Mouse (Mus musculus): ENCODE measurements around the gene Stk10. TPM values are rescaled to one million over a fixed set of nuclear protein-coding genes. Genes with fewer than 3 reads are reported as not detected.

Stk10 gene
- polyA plus RNA-seq, 1 experiment from 2014 or later, result 0.67 TPM

- Histone ChIP-seq H3K27me3 (ENCODE audit: control insufficient read depth, insufficient read depth, low read length) (no peaks in the 10 kb centered on the region), H3K4me1 (ENCODE audit: control insufficient read depth, insufficient read depth, low read length) (peaks cover 6% of the 10 kb centered on the region), H3K9ac (ENCODE audit: low read length) (no peak overlapping the region), H3K4me3 (ENCODE audit: low read depth, low read length) (no peak overlapping the region), H3K9me3 (ENCODE audit: control insufficient read depth, low read length) (no peaks in the 10 kb centered on the region), H3K36me3 (ENCODE audit: control insufficient read depth, insufficient read depth, low read length) (no peaks in the 10 kb centered on the region), H3K27ac (ENCODE audit: low read depth, low read length) (no peak overlapping the region), H3K4me2 (no peak overlapping the region)
- ATAC-seq (ENCODE audit: low FRiP score) (no peak), DNase-seq (ENCODE audit: low spot score, missing footprints) (no peak)
- WGBS, result 77% methylated on average over 13 of the region's 13 CpGs
These were observed 19.4 kb downstream of the Stk10 start for GRCm38 (mm10) chr11:32552401-32553090.

- Histone ChIP-seq H3K9me3 (ENCODE audit: control insufficient read depth, low read length) (no peaks in the 10 kb centered on the region), H3K27ac (ENCODE audit: low read depth, low read length) (no peak overlapping the region), H3K4me3 (ENCODE audit: low read depth, low read length) (no peak overlapping the region), H3K36me3 (ENCODE audit: control insufficient read depth, insufficient read depth, low read length) (no peaks in the 10 kb centered on the region), H3K27me3 (ENCODE audit: control insufficient read depth, insufficient read depth, low read length) (no peaks in the 10 kb centered on the region), H3K9ac (ENCODE audit: low read length) (no peak overlapping the region), H3K4me2 (no peak overlapping the region), H3K4me1 (ENCODE audit: control insufficient read depth, insufficient read depth, low read length) (peaks cover 6% of the 10 kb centered on the region)
- ATAC-seq (ENCODE audit: low FRiP score), result no peak
- WGBS, result 76% methylated on average over 14 of the region's 14 CpGs
- DNase-seq (ENCODE audit: low spot score, missing footprints), result no peak
These were observed 20.4 kb downstream of the Stk10 start for GRCm38 (mm10) chr11:32553311-32554140.

- no peak overlapping the region for H3K4me2 ChIP-seq
- H3K27ac ChIP-seq (ENCODE audit: low read depth, low read length), result no peak overlapping the region
- H3K36me3 ChIP-seq (ENCODE audit: control insufficient read depth, insufficient read depth, low read length), result no peaks in the 10 kb centered on the region
- H3K9ac ChIP-seq (ENCODE audit: low read length), result no peak overlapping the region
- DNase-seq (ENCODE audit: low spot score, missing footprints) (no peak), ATAC-seq (ENCODE audit: low FRiP score) (no peak)
- no peak overlapping the region for H3K4me3 ChIP-seq (ENCODE audit: low read depth, low read length)
- peaks cover 2% of the 10 kb centered on the region for H3K4me1 ChIP-seq (ENCODE audit: control insufficient read depth, insufficient read depth, low read length)
- no peaks in the 10 kb centered on the region for H3K27me3 ChIP-seq (ENCODE audit: control insufficient read depth, insufficient read depth, low read length)
- WGBS, result 90% methylated on average over 14 of the region's 14 CpGs
- H3K9me3 ChIP-seq (ENCODE audit: control insufficient read depth, low read length), result no peaks in the 10 kb centered on the region
These were observed 21.3 kb downstream of the Stk10 start for GRCm38 (mm10) chr11:32554141-32555091.

DNA sequence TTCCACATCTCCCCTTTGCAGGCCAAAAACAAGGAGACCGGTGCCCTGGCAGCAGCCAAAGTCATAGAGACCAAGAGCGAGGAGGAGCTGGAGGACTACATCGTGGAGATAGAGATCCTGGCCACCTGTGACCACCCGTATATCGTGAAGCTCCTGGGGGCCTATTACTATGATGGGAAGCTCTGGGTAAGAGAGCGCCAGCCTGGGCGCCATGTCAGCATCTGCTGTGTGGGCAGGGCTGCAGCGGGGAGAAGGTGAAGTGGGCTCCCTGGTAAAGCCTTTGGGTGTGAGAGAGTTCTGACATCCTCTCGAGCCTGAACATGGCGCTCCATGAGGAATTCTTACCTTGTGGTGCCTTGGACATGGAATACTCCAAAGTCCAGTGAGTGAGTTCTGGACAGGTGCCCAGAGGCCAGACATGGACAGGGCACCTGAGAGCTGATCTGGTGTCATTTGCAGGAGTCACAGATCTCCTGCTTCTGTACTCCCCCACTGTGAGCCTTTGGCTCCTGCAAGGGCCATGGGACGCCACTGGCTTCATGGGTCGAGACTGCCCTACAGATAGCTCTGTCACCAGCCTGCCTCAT, 22.1 kb downstream of the Stk10 start:
- Histone ChIP-seq H3K27me3 (ENCODE audit: control insufficient read depth, insufficient read depth, low read length) (no peaks in the 10 kb centered on the region), H3K9me3 (ENCODE audit: control insufficient read depth, low read length) (no peaks in the 10 kb centered on the region), H3K4me2 (no peak overlapping the region), H3K9ac (ENCODE audit: low read length) (no peak overlapping the region), H3K4me3 (ENCODE audit: low read depth, low read length) (no peak overlapping the region), H3K27ac (ENCODE audit: low read depth, low read length) (no peak overlapping the region), H3K4me1 (ENCODE audit: control insufficient read depth, insufficient read depth, low read length) (no peaks in the 10 kb centered on the region), H3K36me3 (ENCODE audit: control insufficient read depth, insufficient read depth, low read length) (no peaks in the 10 kb centered on the region)
- ATAC-seq (ENCODE audit: low FRiP score) (no peak), DNase-seq (ENCODE audit: low spot score, missing footprints) (no peak)
- WGBS, result 94% methylated on average over 12 of the region's 12 CpGs

- 79% methylated on average over 10 of the region's 10 CpGs for WGBS
- Histone ChIP-seq H3K36me3 (ENCODE audit: control insufficient read depth, insufficient read depth, low read length) (no peaks in the 10 kb centered on the region), H3K4me2 (no peak overlapping the region), H3K4me1 (ENCODE audit: control insufficient read depth, insufficient read depth, low read length) (peaks cover 1% of the 10 kb centered on the region; the same call in 1 of the 2 replicates), H3K9ac (ENCODE audit: low read length) (no peak overlapping the region), H3K27ac (ENCODE audit: low read depth, low read length) (no peak overlapping the region), H3K9me3 (ENCODE audit: control insufficient read depth, low read length) (no peaks in the 10 kb centered on the region), H3K27me3 (ENCODE audit: control insufficient read depth, insufficient read depth, low read length) (no peaks in the 10 kb centered on the region), H3K4me3 (ENCODE audit: low read depth, low read length) (no peak overlapping the region)
- DNase-seq (ENCODE audit: low spot score, missing footprints), result no peak
- ATAC-seq (ENCODE audit: low FRiP score), result no peak
These were observed 23.4 kb downstream of the Stk10 start for GRCm38 (mm10) chr11:32556333-32556990.

GRCm38 (mm10) chr11:32558026-32558425, 24.9 kb downstream of the Stk10 start:
- H3K4me3 ChIP-seq (ENCODE audit: low read depth, low read length), result no peak overlapping the region
- H3K27me3 ChIP-seq (ENCODE audit: control insufficient read depth, insufficient read depth, low read length), result no peaks in the 10 kb centered on the region
- no peak for DNase-seq (ENCODE audit: low spot score, missing footprints)
- no peak overlapping the region for H3K27ac ChIP-seq (ENCODE audit: low read depth, low read length)
- H3K36me3 ChIP-seq (ENCODE audit: control insufficient read depth, insufficient read depth, low read length), result no peaks in the 10 kb centered on the region
- WGBS, result 95% methylated on average over 4 of the region's 4 CpGs
- peaks cover 3% of the 10 kb centered on the region; the same call in 1 of the 2 replicates for H3K4me1 ChIP-seq (ENCODE audit: control insufficient read depth, insufficient read depth, low read length)
- no peak for ATAC-seq (ENCODE audit: low FRiP score)
- H3K9ac ChIP-seq (ENCODE audit: low read length), result no peak overlapping the region
- no peaks in the 10 kb centered on the region for H3K9me3 ChIP-seq (ENCODE audit: control insufficient read depth, low read length)
- no peak overlapping the region for H3K4me2 ChIP-seq

- Histone ChIP-seq H3K36me3 (ENCODE audit: control insufficient read depth, insufficient read depth, low read length) (no peaks in the 10 kb centered on the region), H3K27ac (ENCODE audit: low read depth, low read length) (no peak overlapping the region), H3K4me3 (ENCODE audit: low read depth, low read length) (no peak overlapping the region), H3K9ac (ENCODE audit: low read length) (no peak overlapping the region), H3K4me2 (no peak overlapping the region), H3K9me3 (ENCODE audit: control insufficient read depth, low read length) (no peaks in the 10 kb centered on the region), H3K27me3 (ENCODE audit: control insufficient read depth, insufficient read depth, low read length) (no peaks in the 10 kb centered on the region), H3K4me1 (ENCODE audit: control insufficient read depth, insufficient read depth, low read length) (peaks cover 3% of the 10 kb centered on the region; the same call in 1 of the 2 replicates)
- 67% methylated on average over 8 of the region's 8 CpGs for WGBS
- DNase-seq (ENCODE audit: low spot score, missing footprints), result no peak
- no peak for ATAC-seq (ENCODE audit: low FRiP score)
These were observed 25.6 kb downstream of the Stk10 start for GRCm38 (mm10) chr11:32558677-32559076.

- Histone ChIP-seq H3K27me3 (ENCODE audit: control insufficient read depth, insufficient read depth, low read length) (no peaks in the 10 kb centered on the region), H3K36me3 (ENCODE audit: control insufficient read depth, insufficient read depth, low read length) (no peaks in the 10 kb centered on the region), H3K9me3 (ENCODE audit: control insufficient read depth, low read length) (no peaks in the 10 kb centered on the region), H3K4me1 (ENCODE audit: control insufficient read depth, insufficient read depth, low read length) (peaks cover 3% of the 10 kb centered on the region; the same call in 1 of the 2 replicates), H3K4me3 (ENCODE audit: low read depth, low read length) (no peak overlapping the region), H3K9ac (ENCODE audit: low read length) (no peak overlapping the region), H3K27ac (ENCODE audit: low read depth, low read length) (no peak overlapping the region), H3K4me2 (no peak overlapping the region)
- DNase-seq (ENCODE audit: low spot score, missing footprints) (no peak), ATAC-seq (ENCODE audit: low FRiP score) (no peak)
- 82% methylated on average over 12 of the region's 12 CpGs for WGBS
These were observed 27.1 kb downstream of the Stk10 start for GRCm38 (mm10) chr11:32560015-32560770.

Data from midbrain, embryonic 11.5 days (tissue).